Mouse (Mus musculus): Measurements from ENCODE around the gene Ppm1m. TPM values are rescaled to one million over a fixed set of nuclear protein-coding genes. Genes with fewer than 3 reads are reported as not detected.

Gene Ppm1m
- 16.5 and 20.6 TPM in 2 replicates for total RNA-seq (2014; rRNA removed)
- polyA plus RNA-seq (2015; fragmentation: Nextera tagmentation; extraction: Ambion mirVana): 13.7 and 17.7 TPM in 2 replicates

DNA sequence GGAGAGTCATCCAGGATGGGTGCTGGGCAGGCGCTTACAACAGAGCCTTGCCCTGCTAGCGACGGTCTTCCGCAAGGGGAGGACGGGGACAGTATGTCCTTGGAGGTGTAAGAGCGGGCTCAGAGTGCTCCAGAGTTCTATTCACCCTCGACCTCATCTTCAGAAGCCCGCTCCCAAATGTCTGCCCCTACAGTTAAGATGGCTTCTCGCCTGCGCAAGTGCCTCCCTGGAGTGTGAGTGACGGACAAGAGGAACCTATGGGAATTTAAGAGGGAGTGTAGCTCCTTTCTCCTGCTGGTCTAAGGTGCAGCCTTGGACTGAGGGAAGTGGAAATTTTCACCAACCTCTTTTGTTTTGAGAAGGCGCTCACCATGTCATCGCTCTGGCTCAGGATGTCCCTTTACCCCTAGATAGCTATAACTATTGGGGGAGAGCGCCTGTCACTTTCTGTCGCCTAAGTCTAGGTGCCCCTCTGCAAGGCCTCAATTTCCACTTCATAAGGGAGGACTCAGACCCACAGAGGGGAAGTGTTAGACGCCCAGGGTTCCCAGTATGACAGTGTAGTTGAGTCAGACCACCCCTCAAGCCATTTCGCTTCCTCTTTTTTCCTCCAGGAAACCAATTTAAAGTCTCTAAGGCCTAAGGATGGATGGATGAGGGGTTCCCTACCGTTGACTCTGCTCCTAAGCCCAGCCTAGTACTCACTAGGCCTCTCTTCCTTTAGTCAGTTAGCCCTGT is at the start of gene Ppm1m:
Gene Ppm1m (minus strand): TSS at position 212 of the 738 bp plus-strand sequence.
- no peaks in the 10 kb centered on the region for H3K9me3 ChIP-seq (ENCODE audit: low read length)
- TF ChIP-seq CTCF (IDR thresholded peaks at IDR 0.05; ENCODE audit: low read depth): no peak
- no peaks in the 10 kb centered on the region for H3K27me3 ChIP-seq (ENCODE audit: insufficient read depth, low read length)
- DNase-seq (no peak), ATAC-seq (no peak)
- H3K27ac ChIP-seq (ENCODE audit: low read depth, low read length): no peak within 1 kb of the TSS
- H3K36me3 ChIP-seq (ENCODE audit: insufficient read depth): no peaks in the 10 kb centered on the region; the same call in 1 of the 2 replicates
- peak within 1 kb of the TSS; percentile 74 for H3K4me2 ChIP-seq (ENCODE audit: low read depth)
- H3K9ac ChIP-seq: peak within 1 kb of the TSS; percentile 60
- H3K4me1 ChIP-seq (ENCODE audit: insufficient read depth): 0 out of 2 replicates have a peak, but pooled peaks cover 5% of the 10 kb centered on the region
- H3K4me3 ChIP-seq (ENCODE audit: low read depth, low read length): peak within 1 kb of the TSS; percentile 51
- WGBS: 52% methylated on average over 18 of the region's 18 CpGs

DNA sequence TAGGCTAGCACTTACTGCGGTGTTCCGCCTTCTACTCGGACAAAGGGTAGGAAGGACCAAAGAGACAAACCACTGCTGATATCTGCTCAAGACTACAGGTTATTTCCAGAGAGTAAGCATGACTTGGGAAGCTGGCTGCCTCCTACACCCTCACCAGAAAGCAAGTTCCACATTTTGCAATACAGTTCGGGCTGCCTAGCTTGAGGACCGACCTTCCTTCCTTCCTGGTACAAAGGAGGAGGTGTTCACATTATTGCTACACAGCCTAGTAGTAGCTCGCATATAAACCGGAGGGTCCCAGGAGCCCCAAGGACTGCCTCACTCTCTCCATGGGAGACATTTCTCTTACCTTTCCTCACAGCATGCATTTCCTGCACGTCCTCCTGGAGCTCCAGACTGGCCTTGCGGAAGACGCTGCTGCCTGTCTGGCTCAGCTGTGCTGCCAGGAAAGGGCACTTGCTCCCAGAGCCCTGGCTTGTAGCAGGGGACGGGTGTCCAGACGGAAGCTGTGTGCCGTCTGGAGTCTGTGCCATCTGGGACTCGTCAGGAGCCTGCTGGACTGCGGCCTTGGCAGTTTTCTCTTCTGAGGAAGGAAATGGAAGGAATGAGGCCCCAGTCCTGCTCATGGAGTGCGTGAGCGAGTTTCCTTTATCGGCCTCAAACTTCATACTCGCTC is 43.4 kb upstream of the Ppm1m start:
- H3K9ac ChIP-seq: no peak overlapping the region
- no peak for DNase-seq
- ATAC-seq: no peak
- H3K4me2 ChIP-seq (ENCODE audit: low read depth): no peak overlapping the region
- H3K4me1 ChIP-seq (ENCODE audit: insufficient read depth): peaks cover 12% of the 10 kb centered on the region
- no peaks in the 10 kb centered on the region for H3K9me3 ChIP-seq (ENCODE audit: low read length)
- H3K27ac ChIP-seq (ENCODE audit: low read depth, low read length): no peak overlapping the region
- peaks cover 54% of the 10 kb centered on the region for H3K36me3 ChIP-seq (ENCODE audit: insufficient read depth)
- no peak for TF ChIP-seq CTCF (IDR thresholded peaks at IDR 0.05; ENCODE audit: low read depth)
- 85% methylated on average over 19 of the region's 19 CpGs for whole genome bisulfite sequencing
- H3K4me3 ChIP-seq (ENCODE audit: low read depth, low read length): no peak overlapping the region
- no peaks in the 10 kb centered on the region for H3K27me3 ChIP-seq (ENCODE audit: insufficient read depth, low read length)

DNA sequence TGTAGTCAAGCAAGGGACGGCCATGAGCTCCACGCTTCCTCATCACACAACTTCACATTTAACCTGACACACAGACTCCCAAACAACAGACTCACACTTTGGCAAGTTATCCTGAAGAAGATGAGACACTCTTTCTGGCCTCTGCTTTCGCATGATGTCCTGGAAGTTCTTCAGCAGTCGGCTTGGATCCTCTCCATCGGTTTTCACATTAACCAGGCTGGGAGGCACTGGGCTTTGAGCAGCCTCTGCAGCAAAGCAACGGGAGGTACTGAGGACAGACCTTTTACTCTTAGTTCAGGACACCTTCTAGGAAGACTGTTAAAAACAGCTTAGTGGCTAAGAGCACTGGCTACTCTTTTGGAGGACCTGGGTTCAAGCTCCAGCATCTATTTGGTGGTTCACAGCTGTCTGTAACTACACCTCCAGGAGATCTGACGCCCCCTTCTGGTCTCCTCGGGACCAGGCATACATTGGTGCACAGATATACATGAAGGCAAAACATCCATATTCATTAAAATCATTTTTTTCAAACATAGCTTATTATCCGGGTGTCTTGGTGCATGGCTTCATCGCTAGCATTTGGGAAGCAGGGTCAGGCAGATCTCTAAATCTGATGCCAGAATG is 42.1 kb upstream of the Ppm1m start:
- DNase-seq (no peak), ATAC-seq (no peak)
- H3K9me3 ChIP-seq (ENCODE audit: low read length): no peaks in the 10 kb centered on the region
- no peak overlapping the region for H3K27ac ChIP-seq (ENCODE audit: low read depth, low read length)
- peaks cover 67% of the 10 kb centered on the region for H3K36me3 ChIP-seq (ENCODE audit: insufficient read depth)
- H3K4me2 ChIP-seq (ENCODE audit: low read depth): no peak overlapping the region
- no peak overlapping the region for H3K4me3 ChIP-seq (ENCODE audit: low read depth, low read length)
- no peak for TF ChIP-seq CTCF (IDR thresholded peaks at IDR 0.05; ENCODE audit: low read depth)
- H3K4me1 ChIP-seq (ENCODE audit: insufficient read depth): peaks cover 5% of the 10 kb centered on the region
- no peaks in the 10 kb centered on the region for H3K27me3 ChIP-seq (ENCODE audit: insufficient read depth, low read length)
- H3K9ac ChIP-seq: no peak overlapping the region
- WGBS: 88% methylated on average over 10 of the region's 10 CpGs

DNA sequence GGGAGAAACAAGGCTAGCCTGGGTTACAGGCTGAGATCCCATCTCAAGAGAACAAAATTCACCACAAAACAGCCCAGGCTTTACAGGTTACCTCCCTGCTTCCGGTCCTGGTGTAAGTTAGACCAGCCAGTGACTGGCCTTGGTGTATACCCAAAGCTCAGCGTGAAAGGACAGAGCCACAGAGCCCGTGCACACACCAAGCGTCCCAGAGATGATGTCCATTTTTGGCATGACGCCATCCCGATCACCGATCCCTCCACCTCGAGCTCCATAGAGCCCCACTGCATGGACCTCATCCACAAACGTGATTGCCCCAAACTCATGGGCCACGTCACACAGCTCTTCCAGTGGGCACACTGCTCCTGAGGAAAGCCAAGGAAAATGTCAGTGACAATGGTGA is 38.3 kb upstream of the Ppm1m start:
- no peak overlapping the region for H3K27ac ChIP-seq (ENCODE audit: low read depth, low read length)
- DNase-seq (no peak), ATAC-seq (no peak)
- no peak overlapping the region for H3K4me2 ChIP-seq (ENCODE audit: low read depth)
- H3K9ac ChIP-seq: no peak overlapping the region
- no peaks in the 10 kb centered on the region for H3K9me3 ChIP-seq (ENCODE audit: low read length)
- no peaks in the 10 kb centered on the region for H3K27me3 ChIP-seq (ENCODE audit: insufficient read depth, low read length)
- no peak overlapping the region for H3K4me3 ChIP-seq (ENCODE audit: low read depth, low read length)
- no peaks in the 10 kb centered on the region for H3K4me1 ChIP-seq (ENCODE audit: insufficient read depth)
- peaks cover 92% of the 10 kb centered on the region for H3K36me3 ChIP-seq (ENCODE audit: insufficient read depth)
- WGBS: 94% methylated on average over 10 of the region's 10 CpGs
- TF ChIP-seq CTCF (IDR thresholded peaks at IDR 0.05; ENCODE audit: low read depth): no peak

DNA sequence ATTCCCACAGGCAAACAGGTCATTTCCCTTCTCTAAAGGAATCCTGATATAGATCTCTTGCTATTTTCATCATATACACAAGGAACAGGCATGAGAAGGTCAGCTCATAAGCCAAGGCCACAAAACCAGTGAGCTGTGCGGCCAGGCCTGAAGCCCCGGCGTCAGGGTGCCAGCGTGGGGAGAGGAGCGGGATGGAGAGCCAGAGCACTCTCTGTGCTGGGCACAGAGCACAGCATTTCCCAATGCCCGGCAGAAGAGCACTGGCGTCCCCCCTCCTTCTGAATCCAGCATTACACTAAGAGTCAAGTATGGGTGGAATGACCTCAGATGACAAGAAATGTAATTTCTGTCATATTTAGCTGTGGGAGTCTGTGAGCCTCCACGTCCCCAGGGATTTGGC is 37.9 kb upstream of the Ppm1m start:
- H3K4me2 ChIP-seq (ENCODE audit: low read depth): no peak overlapping the region
- ATAC-seq (no peak), DNase-seq (no peak)
- no peaks in the 10 kb centered on the region for H3K27me3 ChIP-seq (ENCODE audit: insufficient read depth, low read length)
- no peak overlapping the region for H3K4me3 ChIP-seq (ENCODE audit: low read depth, low read length)
- H3K36me3 ChIP-seq (ENCODE audit: insufficient read depth): peaks cover 93% of the 10 kb centered on the region
- TF ChIP-seq CTCF (IDR thresholded peaks at IDR 0.05; ENCODE audit: low read depth): no peak
- no peaks in the 10 kb centered on the region for H3K4me1 ChIP-seq (ENCODE audit: insufficient read depth)
- no peaks in the 10 kb centered on the region for H3K9me3 ChIP-seq (ENCODE audit: low read length)
- 88% methylated on average over 8 of the region's 8 CpGs for WGBS
- H3K9ac ChIP-seq: no peak overlapping the region
- H3K27ac ChIP-seq (ENCODE audit: low read depth, low read length): no peak overlapping the region

DNA sequence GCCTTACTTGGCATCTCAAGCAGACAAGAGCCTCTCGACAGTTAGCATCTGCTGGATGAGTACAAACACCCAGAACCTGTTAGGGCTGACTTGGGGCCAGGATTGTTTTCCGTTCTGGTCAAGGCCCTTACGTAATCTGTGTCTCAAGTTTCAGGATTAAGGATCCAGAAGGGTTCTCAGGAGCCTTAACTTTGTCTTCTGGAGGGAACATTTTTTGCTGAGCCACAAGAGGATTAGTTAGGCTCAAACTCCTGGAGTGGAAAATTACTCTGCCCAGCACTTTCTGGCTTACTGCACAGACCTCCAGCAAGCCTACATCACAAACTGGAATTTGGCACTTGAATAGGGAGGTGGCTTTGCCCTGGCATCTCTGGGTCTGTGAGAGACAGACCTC is 37.3 kb upstream of the Ppm1m start:
- DNase-seq: no peak
- Histone ChIP-seq H3K4me1 (ENCODE audit: insufficient read depth) (no peaks in the 10 kb centered on the region), H3K9me3 (ENCODE audit: low read length) (no peaks in the 10 kb centered on the region), H3K27me3 (ENCODE audit: insufficient read depth, low read length) (no peaks in the 10 kb centered on the region), H3K4me2 (ENCODE audit: low read depth) (no peak overlapping the region), H3K4me3 (ENCODE audit: low read depth, low read length) (no peak overlapping the region), H3K27ac (ENCODE audit: low read depth, low read length) (no peak overlapping the region), H3K9ac (no peak overlapping the region), H3K36me3 (ENCODE audit: insufficient read depth) (peaks cover 88% of the 10 kb centered on the region)
- 78% methylated on average over 3 of the region's 3 CpGs for WGBS
- TF ChIP-seq CTCF (IDR thresholded peaks at IDR 0.05; ENCODE audit: low read depth): no peak
- no peak for ATAC-seq

Data from forebrain, postnatal 0 days (tissue).